Mouse (Mus musculus): ENCODE measurements at regions not wholly inside any gene's neighbourhood (a gene's known extent, or its start where the extent isn't known, plus 50 kb on each side); places are given as distances from the start of the nearest gene placed in this dataset.

DNA sequence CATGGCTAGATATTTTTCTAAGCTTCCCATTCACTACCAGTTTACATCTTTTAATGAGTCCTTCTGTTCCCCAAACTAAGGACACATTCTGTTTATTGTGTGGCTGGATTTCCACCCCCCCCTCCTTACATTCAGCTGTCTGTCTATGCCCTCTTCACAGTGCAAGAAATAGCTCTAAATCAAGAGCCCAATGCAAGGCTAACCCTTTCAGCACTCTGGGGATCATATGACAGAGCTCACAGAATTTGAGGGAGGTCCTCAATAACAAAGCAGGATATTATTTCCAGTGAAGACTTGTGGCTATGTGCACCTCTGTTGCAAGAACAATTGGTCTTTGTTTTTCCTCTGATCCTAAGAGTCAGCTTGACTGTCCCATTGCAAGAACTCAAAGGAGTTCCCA, 874.1 kb upstream of the Gje1 start:
- intact Hi-C loops (cut with DNase I; ENCODE audit: low total_unique reads) = no loop called here
- no peak for DNase-seq

DNA sequence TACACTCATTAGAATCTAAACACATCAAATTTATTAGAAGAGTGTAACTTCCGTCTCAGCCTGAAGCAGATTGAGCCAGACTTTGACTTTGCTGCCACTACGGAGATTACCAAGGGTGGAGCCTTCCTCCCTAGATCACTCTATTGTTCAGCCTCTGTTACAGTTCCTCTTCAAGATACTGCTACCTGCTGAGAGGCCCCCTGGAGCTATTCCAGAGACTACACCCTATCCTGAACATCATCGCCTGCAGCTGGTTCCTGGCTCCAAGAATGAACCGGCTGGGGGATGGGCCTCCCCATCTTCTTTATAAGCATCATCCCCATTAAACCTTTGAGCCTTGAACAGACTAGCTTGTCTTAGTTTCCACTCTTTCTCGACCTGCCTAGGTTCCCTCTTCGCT, 868.1 kb upstream of the Gje1 start:
- DNase-seq = no peak
- intact Hi-C loops (cut with DNase I; ENCODE audit: low total_unique reads) = no loop called here

DNA sequence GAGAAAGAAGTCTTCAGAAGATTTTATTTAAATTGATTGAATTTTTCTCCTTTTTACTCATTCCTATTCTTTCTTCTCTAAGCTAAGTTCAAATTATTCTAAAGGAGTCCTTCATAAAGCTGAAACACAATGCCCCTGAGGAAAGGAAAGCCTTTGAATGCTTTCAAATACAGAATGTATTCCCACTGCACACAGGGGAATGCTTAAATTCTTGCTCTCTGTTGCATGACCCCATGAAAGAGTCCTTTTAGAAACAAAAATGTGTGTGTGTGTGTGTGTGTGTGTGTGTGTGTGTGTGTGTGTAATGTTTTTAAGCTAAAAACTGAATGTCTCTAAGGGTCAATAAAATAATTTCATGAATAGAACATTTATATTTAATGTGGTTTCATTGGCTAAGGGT, 846.1 kb upstream of the Gje1 start:
- no peak for DNase-seq
- intact Hi-C loops (cut with DNase I; ENCODE audit: low total_unique reads) = no loop called here

DNA sequence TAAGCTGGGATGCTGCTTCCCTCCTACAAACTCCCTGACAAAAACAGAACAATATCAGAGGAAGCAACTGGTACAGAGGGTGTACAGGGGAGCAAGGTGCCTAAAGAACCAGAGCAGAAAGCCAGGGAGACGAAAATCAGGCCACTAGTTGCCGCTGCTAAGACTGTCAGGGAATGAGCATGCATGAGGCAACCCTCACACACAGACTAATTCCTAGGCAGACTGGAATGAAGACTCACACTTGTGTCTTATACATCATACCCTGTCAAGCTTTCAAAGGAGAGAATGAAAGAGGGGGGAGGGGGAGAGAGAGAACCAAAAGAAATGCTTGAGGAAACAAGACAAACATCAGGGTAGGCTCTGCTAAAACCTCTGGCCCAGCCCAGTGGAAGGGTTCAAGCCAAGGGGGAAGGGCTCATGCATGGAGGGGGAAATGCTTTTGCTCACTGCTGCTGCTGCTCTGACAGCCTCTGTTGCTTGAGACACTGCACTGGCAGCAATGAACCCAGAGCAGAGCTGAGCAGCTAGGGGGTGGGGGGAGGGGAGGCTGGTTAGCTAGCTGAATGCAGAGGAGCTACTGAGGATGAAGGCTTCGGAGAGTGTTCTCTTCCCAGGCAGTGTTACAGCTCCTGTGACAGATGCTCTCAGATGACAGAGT, 835.5 kb upstream of the Gje1 start:
- no peak for DNase-seq
- intact Hi-C loops (cut with DNase I; ENCODE audit: low total_unique reads) = no loop called here

DNA sequence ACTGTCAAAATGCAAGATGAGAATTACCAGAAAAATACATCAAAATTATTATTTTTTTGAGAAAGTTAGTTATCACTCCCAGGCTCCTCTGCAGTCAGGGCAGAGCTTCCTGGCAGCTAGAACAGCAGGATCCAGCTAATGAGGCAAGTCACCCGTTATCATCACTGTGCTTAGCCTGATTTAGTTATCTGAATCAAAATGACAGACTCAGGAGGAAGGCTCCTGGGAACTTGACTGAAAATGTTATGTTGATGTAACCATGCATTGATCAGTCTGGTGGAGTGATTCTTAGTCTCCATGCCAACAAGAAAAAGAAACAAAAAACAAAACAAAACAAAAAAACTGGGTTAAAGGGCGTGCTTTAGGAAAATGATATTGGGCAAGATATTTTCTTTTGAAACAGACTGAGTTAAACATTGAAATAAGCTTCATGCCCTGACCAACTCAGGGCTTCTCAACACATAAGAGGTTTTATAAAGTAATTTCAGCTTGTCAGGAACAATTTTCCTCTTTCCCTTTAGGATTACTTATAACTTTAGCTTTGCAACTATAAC, 823.9 kb upstream of the Gje1 start:
- no peak for DNase-seq

DNA sequence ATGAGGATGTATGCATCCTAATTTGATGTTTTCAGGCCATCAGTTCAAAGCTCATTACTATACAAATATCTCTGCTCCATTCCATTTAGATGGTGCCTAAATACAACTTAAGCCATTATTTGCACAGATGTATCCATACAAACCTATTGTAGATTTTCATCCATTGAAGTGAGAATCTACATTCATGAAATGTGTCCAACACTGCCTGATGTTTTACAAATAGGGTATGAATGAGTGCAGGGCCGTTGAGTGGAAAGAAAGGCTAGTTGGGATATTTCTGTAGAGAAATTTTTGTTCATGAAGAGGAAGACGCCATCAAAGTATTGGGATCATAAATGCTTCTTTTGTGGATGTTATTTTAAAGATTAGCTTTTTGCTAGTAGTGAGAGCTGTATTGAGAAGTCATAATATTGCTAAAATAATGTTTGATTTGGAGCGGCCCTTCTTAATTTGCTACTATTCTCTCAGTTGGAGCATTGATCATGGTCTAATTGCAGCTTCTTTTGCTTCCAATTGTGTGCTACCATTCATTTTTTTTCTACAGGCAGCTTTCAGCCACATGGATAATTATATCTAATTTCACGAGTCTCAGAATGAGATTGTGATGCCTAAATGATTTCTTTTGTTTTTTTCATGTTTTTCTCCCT, 822.9 kb upstream of the Gje1 start:
- no peak for DNase-seq

More for the DNA sequence above, 823.9 kb upstream of the Gje1 start:
- intact Hi-C loops (cut with DNase I; ENCODE audit: low total_unique reads) = no loop called here

DNA sequence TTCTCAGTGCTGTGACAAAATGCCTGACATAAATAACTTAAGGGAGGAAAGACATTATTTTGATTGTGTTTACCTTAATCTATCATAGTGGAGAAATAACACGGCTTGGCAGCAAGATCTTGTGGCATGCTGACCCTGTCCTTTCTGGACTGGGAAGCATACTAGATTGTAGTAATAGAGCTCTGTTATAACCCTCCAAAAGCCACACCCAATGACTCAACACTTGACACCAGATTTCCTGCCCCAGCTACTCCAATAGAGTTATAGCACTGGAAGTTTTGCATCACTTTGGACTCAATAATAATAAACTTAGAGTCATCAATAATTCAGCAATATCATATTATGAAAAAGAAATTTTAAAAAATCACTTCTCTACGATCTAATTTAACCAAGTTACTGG, 818.0 kb upstream of the Gje1 start:
- intact Hi-C loops (cut with DNase I; ENCODE audit: low total_unique reads) = no loop called here
- no peak for DNase-seq

More for the DNA sequence above, 822.9 kb upstream of the Gje1 start:
- intact Hi-C loops (cut with DNase I; ENCODE audit: low total_unique reads) = no loop called here

DNA sequence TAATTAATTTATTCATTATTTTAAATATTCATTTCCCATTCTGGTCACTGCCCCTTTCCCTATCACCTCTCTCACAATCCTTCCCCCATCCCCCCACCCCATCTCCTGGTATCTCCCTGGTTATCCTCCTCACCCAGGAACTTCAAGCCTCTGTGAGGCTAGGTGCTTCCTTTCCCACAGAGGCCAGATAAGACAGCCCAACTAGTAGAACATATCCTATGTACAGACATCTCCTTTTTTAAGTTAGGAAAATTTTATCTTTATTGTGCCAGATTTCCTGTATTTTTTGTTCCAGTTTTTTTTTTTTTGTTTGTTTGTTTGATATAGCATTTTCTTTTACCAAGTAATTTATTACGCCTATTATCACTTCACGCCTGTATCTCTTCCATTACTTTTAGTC, 769.4 kb upstream of the Gje1 start:
- intact Hi-C loops (cut with DNase I; ENCODE audit: low total_unique reads) = no loop called here
- DNase-seq = no peak

DNA sequence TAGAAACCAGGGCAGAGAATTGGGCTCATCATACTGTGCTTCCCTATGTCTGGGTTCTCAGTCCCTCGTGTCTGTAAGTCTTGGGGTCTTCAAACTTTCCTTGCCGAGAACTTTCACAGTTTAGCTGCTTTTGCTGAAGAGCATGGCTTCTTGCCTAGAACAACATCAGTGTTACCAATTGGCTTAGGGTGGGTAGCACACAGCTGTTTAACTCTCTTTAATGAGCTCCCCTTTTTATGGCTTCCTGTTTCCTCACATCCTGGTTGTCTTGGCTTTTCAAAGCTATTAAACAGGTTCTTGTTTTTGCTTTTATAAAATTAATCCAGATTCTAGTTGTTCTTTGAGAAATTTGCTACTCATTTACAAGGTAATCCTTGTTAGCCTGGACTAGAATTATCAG, 725.3 kb upstream of the Gje1 start:
- no peak for DNase-seq
- intact Hi-C loops (cut with DNase I; ENCODE audit: low total_unique reads) = no loop called here

DNA sequence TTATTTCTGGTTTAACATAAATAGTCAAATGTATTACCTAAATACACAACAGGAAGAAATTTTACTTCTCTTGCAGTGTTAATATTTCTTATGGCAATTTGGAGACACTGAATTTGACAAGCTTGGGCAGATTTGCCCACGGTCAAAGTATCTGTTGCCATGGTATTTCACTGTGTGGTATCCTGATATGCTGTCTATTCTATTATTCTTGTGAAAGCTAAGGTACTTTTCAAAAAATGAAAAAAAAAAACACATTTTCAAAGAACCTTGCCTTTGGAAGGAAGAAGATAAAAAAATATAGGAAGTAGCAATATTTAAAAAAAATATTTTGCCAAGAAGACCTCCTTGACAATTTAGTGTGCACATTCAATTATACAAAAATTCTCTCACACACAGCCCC, 723.2 kb upstream of the Gje1 start:
- intact Hi-C loops (cut with DNase I; ENCODE audit: low total_unique reads) = no loop called here
- no peak for DNase-seq

DNA sequence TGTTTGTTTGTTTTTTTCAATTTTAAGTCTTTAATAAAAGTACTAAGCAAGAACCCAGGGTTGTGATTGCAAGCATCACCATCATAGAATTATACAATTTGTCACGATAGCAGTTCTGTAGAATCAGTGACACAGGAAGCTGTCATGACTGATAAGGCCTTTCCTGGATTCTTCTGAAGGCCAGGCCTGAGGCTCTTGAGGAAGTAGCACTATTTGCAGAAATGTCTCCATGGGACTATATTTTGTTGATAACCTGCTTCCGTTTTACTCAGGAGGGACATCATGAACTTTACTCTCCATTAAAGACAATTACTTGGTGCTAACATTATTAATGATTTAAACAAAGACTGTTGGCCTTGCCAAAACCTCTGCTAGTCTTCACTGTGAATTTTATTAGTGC, 708.7 kb upstream of the Gje1 start:
- intact Hi-C loops (cut with DNase I; ENCODE audit: low total_unique reads) = no loop called here
- no peak for DNase-seq

DNA sequence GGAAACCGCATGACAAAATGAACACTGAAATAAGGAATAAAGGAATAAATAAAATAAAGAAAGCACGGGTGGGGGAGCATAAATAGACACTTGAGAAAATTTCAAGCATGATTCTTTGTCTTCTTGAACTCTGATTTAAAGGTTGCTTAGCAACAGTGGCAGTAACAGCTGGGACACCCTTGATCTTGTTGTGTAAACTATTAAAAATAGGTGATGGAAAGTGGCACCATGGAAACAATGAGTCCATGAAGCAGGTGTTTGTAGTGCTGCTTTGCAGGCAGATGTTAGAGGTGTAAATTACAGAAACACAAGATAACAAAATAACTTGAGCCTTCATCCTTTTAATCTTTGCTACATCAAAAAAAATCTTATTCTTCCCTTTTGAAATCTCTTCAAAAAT, 688.2 kb upstream of the Gje1 start:
- intact Hi-C loops (cut with DNase I; ENCODE audit: low total_unique reads) = no loop called here
- DNase-seq = no peak

DNA sequence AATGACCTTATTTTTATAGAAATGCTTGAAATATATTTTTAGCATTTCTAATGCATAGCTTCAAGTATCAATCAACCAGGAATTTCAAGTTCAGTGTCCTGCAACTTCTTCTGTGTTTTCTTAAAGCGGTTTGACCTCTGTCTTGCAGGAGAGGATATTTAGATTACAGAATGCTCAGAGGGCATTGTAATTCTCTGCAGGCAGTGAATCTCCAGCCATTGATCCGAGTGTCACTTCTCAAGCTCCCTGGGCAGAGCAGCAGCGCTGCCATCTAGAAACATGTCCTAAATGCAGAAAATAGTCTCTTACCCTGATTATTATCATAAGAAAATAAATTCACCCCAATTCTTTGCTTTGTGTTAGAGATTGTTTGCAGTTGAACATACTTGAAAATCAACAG, 687.7 kb upstream of the Gje1 start:
- DNase-seq = no peak
- intact Hi-C loops (cut with DNase I; ENCODE audit: low total_unique reads) = no loop called here

DNA sequence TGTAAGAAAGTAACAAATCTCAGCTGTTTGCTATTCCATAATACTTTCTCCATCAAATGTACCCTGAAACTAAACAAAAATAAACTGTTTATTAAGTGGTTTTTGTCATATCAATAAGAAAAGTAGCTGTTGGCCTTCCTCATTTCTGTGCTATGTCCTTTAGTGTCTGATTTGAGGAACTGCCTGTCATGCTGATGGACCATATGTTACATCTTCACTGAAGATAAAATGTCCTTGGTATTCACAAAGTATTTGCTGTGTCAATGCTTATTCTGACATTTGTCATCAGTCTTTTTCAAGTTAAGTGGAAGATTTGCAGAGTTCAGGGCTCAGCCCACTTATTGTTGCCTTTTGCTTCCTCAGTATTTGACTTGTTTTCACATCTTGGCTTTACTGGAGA, 682.0 kb upstream of the Gje1 start:
- intact Hi-C loops (cut with DNase I; ENCODE audit: low total_unique reads) = no loop called here
- no peak for DNase-seq

DNA sequence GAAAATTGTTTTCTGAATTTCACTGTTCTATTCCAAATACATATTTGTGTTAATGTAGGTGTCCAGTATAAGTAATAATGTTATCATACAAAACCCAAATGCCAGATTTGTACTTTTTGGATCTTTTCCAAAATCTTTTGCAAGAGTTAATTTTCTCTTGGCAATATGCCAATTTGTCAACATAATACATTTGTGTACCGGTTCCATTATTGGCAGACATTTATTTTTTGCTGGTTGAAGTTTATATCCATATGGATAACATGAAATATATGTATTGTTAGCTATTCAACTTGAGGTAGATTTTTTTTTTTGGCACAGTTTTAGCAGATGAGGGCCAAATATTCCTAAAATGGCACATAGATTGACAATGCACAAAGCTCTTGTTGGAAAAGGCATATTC, 679.1 kb upstream of the Gje1 start:
- intact Hi-C loops (cut with DNase I; ENCODE audit: low total_unique reads) = no loop called here
- DNase-seq = no peak

DNA sequence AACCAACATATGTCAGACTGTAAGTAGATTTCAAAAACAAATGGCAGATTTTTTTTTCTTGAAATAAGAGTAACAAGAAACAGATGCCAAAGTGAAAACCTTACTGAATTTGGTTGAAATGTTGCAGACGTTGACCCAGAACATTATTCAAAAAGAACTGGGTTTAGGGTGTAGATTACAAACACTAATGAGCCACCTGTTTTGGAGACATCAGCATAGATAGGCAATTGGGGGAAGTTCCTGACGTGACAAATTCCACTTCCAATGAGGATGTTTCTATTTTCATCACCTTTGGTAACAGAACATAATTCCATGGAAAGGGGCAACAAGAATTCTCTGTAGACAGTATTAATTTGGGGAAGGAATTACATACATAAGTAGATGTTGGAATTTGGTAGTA, 677.3 kb upstream of the Gje1 start:
- no peak for DNase-seq
- intact Hi-C loops (cut with DNase I; ENCODE audit: low total_unique reads) = no loop called here

DNA sequence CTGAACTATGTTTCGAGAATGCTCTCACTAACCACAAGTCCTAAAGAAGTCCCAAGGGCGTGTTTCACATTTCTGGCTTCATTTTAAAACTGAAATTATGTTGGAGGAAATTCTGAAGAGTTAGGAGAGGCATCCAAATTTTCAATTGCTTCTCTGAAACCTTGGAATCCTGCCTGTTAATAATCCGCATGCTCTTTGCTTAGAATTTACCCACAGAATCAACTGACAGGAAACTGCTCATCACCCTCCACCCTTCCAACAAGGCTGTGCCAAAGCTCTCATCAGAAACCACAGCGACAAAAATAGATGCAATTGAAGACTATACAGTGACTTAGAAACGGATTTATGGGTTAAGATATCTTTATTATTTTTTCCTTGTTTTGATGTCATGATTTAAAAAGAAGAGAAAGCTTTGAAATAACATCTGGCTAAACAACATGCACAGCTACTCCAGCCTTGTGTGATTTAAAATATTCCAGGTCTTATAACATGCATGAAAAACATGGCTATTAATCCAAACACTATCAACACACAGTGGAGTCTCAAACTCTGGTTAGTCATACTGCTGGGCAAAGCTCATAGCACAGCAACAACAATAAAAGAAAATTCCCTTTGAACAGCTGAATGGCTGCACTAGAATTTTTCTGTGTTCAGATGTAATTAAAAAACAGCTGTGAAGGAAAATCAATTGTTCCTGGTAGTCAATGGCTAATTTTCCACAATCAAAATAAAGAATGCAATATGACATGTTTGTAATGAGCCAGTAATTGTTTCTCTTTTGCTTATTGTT, 674.2 kb upstream of the Gje1 start:
- peak; percentile 5 for DNase-seq
- intact Hi-C loops (cut with DNase I; ENCODE audit: low total_unique reads) = no loop called here

DNA sequence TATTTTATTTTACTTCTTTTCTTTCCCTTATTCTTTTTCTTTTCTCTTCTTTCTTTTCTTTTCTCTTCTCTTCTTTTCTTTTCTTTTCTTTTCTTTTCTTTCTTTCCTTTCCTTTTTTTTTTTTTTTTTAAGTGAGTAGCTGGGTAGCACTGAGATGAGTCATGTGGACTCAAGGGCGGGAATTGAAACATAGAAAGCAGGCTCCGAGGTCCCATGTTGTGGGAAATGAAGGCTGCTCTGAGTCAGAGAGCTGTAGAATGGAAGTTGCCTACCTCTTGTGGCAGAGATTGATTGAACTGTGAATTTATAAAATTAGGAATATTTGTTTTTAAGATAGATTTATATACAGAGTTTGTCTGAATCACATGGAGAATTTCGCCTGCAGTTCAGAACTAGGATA, 655.6 kb upstream of the Gje1 start:
- intact Hi-C loops (cut with DNase I; ENCODE audit: low total_unique reads) = no loop called here

More for the DNA sequence above, 655.6 kb upstream of the Gje1 start:
- DNase-seq = no peak
